ENCODE assay signal across 21 mouse cellular contexts in genomic region chr15:77412695-77413094, GRCm38 (mm10). TPM values are rescaled to one million over a fixed set of nuclear protein-coding genes. Genes with fewer than 3 reads are reported as not detected.
DNase-seq lines count a peak whose midpoint lies in the region; ATAC-seq and TF ChIP-seq lines count a peak whose summit lies in the region.
"Not testable (repeated sequence)": the region's sequence is repeated elsewhere in the genome, so short reads cannot be mapped to it uniquely, and the experiment has no call there.
"Had no signal": no experiment of that assay in that cellular context is flagged by ENCODE, and none has a peak within 500 bp of the region (broad histone marks: within the 10 kb centered on the region; RNA-seq: fewer than 3 reads in every experiment).

No protein-coding gene starts in this region.

- TF ChIP-seq CTCF in liver, adult 2 months (IDR thresholded peaks at IDR 0.05; ENCODE audit: low read depth, low read length), result peak; percentile 30; the same call in 1 of the 2 replicates

- not testable (repeated sequence) for H3K36me3 ChIP-seq in liver, adult 2 months (ENCODE audit: control insufficient read depth, insufficient read depth, low read length)

- H3K79me2 ChIP-seq in liver, adult 2 months (ENCODE audit: control insufficient read depth, insufficient read depth, low read length), result not testable (repeated sequence)

- peak; percentile 50; the same call in 1 of the 2 replicates for ATAC-seq in common myeloid progenitor, adult 5-6 weeks (replicated peaks; ENCODE audit: low read depth, poor library complexity, severe bottlenecking)
- 0 out of 2 replicates have a peak, but pooled peaks have one; percentile 33 for ATAC-seq in granulocyte monocyte progenitor cell, adult 5-6 weeks (replicated peaks; ENCODE audit: poor library complexity, severe bottlenecking)
- ATAC-seq in inflammation-experienced regulatory T-cells, adult 6 months, result peak; percentile 48
- ATAC-seq in megakaryocyte progenitor cell, adult 5-6 weeks (replicated peaks; ENCODE audit: poor library complexity), result peak; percentile 60

- not testable (repeated sequence) for H3K4me3 ChIP-seq in liver, adult 2 months (ENCODE audit: insufficient read depth, low read depth, low read length)

- not testable (repeated sequence) for H3K27me3 ChIP-seq in liver, adult 2 months (ENCODE audit: control insufficient read depth, insufficient read depth, low read length)

- WGBS in liver, adult 2 months, result 13% methylated on average over 4 of the region's 4 CpGs

- not testable (repeated sequence) for H3K27ac ChIP-seq in liver, adult 2 months (replicated peaks; ENCODE audit: insufficient read depth, low read depth, low read length)

- not testable (repeated sequence) for H3K4me1 ChIP-seq in liver, adult 2 months (ENCODE audit: control insufficient read depth, insufficient read depth, low read length)

- H3K9ac ChIP-seq in liver, adult 2 months (ENCODE audit: low read depth, low read length), result not testable (repeated sequence)

- not testable (repeated sequence) for TF ChIP-seq POLR2A in liver, adult 2 months (IDR thresholded peaks at IDR 0.05; ENCODE audit: extremely low read depth, insufficient read depth, low read length)

- DNase-seq in 3T3-L1 (ENCODE audit: low read depth, low spot score), result peak; percentile 52
- DNase-seq in MN1 (ENCODE audit: low spot score), result peak; percentile 42
- peak; percentile 15 for DNase-seq in liver, adult 2 months (ENCODE audit: extremely low read depth, low read depth, low spot score)
- peak; percentile 28 for DNase-seq in retina, postnatal 1 day

RNA-seq across cellular contexts. Expression of gene Apol9a, which starts 1.8 kb away (rescaled TPM):
- not detected in 2 replicates for total RNA-seq in common myeloid progenitor, adult 5-6 weeks (2017)
- total RNA-seq in granulocyte monocyte progenitor cell, adult 5-6 weeks (2014; fragmentation: Nextera tagmentation), result not detected in 2 replicates
- not detected in 2 replicates for total RNA-seq in granulocyte monocyte progenitor cell, adult 5-6 weeks (2017)
- 10 to 100 TPM in 1 of 3 experiments, 1 to 10 TPM in 1, under 1 TPM in 1; 0.49 to 10.2 (median 6.8) TPM for polyA plus RNA-seq in inflammation-experienced regulatory T-cells, adult 6 months (2017; shearing (Covaris generic))
- total RNA-seq in liver, adult 2 months (2014; rRNA removed), result 59.3 and 69.5 TPM in 2 replicates
- 44.3 and 80.3 TPM in 2 replicates for polyA plus RNA-seq in liver, adult 2 months (2012; rRNA removed)
- total RNA-seq in megakaryocyte progenitor cell, adult 5-6 weeks (2015), result not detected in 2 replicates
- not detected in 2 replicates for total RNA-seq in megakaryocyte progenitor cell, adult 5-6 weeks (2017)
- total RNA-seq: ES-E14; gastrocnemius, postnatal 14 days; layer of hippocampus, postnatal 25 days; left cerebral cortex, postnatal 25 days had no signal
- polyA plus RNA-seq: forebrain, embryonic 11.5 days; heart, embryonic 10.5 days; kidney, embryonic 14.5 days; limb, embryonic 15.5 days had no signal

RNA-seq across cellular contexts. Expression of gene Apol7a, which starts 13.8 kb away (rescaled TPM):
- total RNA-seq in common myeloid progenitor, adult 5-6 weeks (2017), result not detected in 2 replicates
- total RNA-seq in granulocyte monocyte progenitor cell, adult 5-6 weeks (2014; fragmentation: Nextera tagmentation), result not detected in 2 replicates
- total RNA-seq in granulocyte monocyte progenitor cell, adult 5-6 weeks (2017), result not detected in 2 replicates
- not detected for polyA plus RNA-seq in inflammation-experienced regulatory T-cells, adult 6 months (2017; shearing (Covaris generic))
- 104 and 121 TPM in 2 replicates for total RNA-seq in liver, adult 2 months (2014; rRNA removed)
- polyA plus RNA-seq in liver, adult 2 months (2012; rRNA removed), result 89.7 and 93.2 TPM in 2 replicates
- not detected in 2 replicates for total RNA-seq in megakaryocyte progenitor cell, adult 5-6 weeks (2015)
- total RNA-seq in megakaryocyte progenitor cell, adult 5-6 weeks (2017), result not detected in 2 replicates
- total RNA-seq: layer of hippocampus, postnatal 25 days had no signal
- polyA plus RNA-seq: forebrain, embryonic 11.5 days; heart, embryonic 10.5 days; hindbrain, embryonic 15.5 days; kidney, embryonic 14.5 days; neural tube, embryonic 14.5 days had no signal

RNA-seq across cellular contexts. Expression of gene Apol7b, which starts 34.6 kb away (rescaled TPM):
- total RNA-seq in common myeloid progenitor, adult 5-6 weeks (2017), result not detected in 2 replicates
- not detected in 2 replicates for total RNA-seq in granulocyte monocyte progenitor cell, adult 5-6 weeks (2014; fragmentation: Nextera tagmentation)
- not detected in 2 replicates for total RNA-seq in granulocyte monocyte progenitor cell, adult 5-6 weeks (2017)
- polyA plus RNA-seq in inflammation-experienced regulatory T-cells, adult 6 months (2017; shearing (Covaris generic)), result 1 to 10 TPM in 1 of 3 experiments, under 1 TPM in 1, not detected in 1; 0.60 to 1.2 TPM
- total RNA-seq in liver, adult 2 months (2014; rRNA removed), result not detected in 2 replicates
- not detected in 2 replicates for polyA plus RNA-seq in liver, adult 2 months (2012; rRNA removed)
- total RNA-seq in megakaryocyte progenitor cell, adult 5-6 weeks (2015), result not detected in 2 replicates
- not detected in 2 replicates for total RNA-seq in megakaryocyte progenitor cell, adult 5-6 weeks (2017)
- total RNA-seq: adrenal gland, postnatal 10 days; layer of hippocampus, postnatal 25 days had no signal
- polyA plus RNA-seq: embryonic facial prominence, embryonic 15.5 days; forebrain, embryonic 11.5 days; heart, embryonic 10.5 days; hindbrain, embryonic 15.5 days; kidney, embryonic 14.5 days; limb, embryonic 15.5 days; lung, adult 2 months; neural tube, embryonic 14.5 days had no signal

Comparison
In these comparisons a context has a peak if more than half of its experiments do, and no peak if none do; other contexts are left out.
1. RNA of gene Apol9a, which starts 1.8 kb away (total RNA-seq): 59.3 to 69.5 TPM in liver, adult 2 months; not detected in common myeloid progenitor, adult 5-6 weeks, not detected in granulocyte monocyte progenitor cell, adult 5-6 weeks and not detected in megakaryocyte progenitor cell, adult 5-6 weeks; every median in the first group is over 10 times any median in the second.
2. RNA of gene Apol7a, which starts 13.8 kb away (total RNA-seq): 104 to 121 TPM in liver, adult 2 months; not detected in common myeloid progenitor, adult 5-6 weeks, not detected in granulocyte monocyte progenitor cell, adult 5-6 weeks and not detected in megakaryocyte progenitor cell, adult 5-6 weeks; every median in the first group is over 100 times any median in the second.
3. Peak in every context shown above with its lines, with median percentiles within 50 percentile points of each other: DNase-seq and ATAC-seq.